Mouse (Mus musculus) testis, postnatal 14 days (tissue): Measurements from ENCODE around the gene Galnt9.

ENCODE experiments used
- DNase-seq: peaks from one replicate; pipeline ENCODE4 v3.0.0; 2021; ENCODE audit warnings: low spot score

Gene Galnt9

GRCm38 (mm10) chr5:110629525-110630120 is 85.5 kb downstream of the Galnt9 start:
- DNase-seq: peak; percentile 31

DNA sequence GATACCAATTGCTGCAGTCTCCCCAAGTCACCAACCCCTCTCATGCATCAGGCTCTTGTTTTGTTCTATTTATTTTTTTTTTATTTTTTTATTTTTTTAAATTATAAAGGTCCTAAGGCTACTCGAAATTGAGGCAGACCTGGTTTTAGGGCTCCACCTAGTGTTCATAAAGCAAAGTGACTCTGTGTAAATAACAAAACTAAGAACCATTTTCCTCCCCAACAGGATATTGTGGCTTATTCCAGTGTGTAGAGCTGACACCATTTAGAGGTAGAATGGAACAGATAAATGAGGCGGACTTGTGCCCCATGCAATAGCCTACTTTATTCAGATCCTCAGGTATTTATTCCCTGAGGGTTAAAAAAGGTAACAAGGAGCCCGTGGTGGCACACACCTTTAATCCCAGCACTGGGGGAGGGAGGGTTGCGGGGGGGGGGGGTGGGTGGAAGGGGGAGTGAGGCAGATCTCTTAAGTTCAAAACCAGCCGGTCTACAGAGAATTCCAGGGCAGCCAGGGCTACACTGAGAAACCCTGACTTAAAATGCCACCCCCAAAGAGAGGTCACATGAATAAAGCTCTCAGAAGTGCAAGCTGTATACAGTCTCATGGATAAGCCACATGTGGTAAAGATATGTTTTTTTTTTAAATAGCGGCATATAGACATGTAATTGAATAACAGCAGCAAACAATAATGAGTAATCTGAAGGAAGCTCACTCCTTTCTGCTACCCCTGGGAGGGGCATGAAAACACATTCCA is 92.0 kb downstream of the Galnt9 start:
- DNase-seq: no peak

DNA sequence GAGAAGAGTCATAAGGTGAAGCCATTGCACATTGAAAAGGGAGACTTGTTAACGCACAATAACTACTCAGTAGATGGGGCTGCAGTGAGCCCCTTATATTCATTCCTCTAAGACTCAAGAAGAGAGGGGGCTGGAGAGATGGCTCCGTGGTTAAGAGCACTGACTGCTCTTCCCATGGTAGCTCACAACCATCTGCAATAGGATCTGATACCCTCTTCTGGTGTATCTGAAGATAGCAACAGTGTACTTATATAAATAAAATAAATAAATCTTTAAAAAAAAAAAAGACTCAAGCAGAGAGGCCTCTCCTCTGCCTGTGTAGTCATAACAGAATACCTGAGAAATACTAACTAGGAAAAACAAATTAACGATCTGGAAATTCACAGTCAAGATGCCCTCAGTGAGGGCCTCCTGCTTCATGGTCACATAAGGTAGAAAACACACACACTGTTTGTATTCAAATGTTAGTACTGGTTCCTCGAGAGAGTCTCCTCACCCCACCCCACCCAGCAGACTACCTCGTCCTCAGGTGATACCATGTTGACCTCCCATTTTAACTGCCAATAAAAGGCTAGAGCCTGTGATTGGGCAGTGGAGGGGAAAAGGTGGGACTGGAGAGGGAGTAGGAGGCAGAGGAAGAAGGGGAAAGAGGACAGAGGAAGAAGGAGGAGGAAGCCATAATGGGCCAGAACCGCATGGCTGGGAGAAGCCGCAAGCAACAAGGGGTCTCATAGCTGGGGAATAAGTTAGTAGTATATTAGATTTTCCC is 94.3 kb downstream of the Galnt9 start:
- no peak for DNase-seq

DNA sequence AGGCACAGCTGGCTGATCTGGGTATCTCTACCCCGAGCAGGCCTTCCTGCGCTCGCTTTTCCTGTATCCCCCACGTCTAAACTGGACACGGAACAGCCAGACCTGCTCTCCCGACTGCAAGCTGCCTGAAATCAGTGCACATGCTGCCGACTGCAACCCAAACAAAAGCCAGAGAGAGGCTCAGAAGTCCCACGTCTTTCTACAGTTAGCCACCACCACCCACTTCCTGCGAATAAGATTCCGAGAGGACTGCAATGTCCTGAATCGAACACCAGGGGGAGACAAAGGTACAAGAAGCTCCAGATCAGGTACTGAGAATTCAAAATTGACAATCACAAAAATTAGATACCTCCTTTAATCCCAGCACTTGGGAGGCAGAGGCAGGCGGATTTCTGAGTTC is 95.3 kb downstream of the Galnt9 start:
- peak; percentile 68 for DNase-seq

DNA sequence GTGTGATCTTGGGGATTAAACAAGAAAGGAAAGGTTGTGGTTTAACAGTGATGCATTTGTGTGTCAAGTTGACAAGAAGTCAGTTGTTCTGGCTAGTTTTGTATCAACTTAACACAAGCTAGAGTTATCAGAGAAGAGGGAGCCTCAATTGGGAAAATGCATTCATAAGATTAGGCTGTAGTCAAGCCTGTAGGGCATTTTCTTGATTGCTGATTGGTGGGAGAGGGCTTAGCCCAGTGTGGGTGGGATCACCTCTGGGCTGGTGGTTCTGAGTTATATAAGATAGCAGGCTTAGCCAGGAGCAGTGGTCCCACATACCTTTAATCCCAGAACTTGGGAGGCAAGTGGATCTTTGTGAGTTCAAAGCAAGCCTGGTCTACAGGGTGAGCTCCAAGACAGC is 102.2 kb downstream of the Galnt9 start:
- DNase-seq: no peak

DNA sequence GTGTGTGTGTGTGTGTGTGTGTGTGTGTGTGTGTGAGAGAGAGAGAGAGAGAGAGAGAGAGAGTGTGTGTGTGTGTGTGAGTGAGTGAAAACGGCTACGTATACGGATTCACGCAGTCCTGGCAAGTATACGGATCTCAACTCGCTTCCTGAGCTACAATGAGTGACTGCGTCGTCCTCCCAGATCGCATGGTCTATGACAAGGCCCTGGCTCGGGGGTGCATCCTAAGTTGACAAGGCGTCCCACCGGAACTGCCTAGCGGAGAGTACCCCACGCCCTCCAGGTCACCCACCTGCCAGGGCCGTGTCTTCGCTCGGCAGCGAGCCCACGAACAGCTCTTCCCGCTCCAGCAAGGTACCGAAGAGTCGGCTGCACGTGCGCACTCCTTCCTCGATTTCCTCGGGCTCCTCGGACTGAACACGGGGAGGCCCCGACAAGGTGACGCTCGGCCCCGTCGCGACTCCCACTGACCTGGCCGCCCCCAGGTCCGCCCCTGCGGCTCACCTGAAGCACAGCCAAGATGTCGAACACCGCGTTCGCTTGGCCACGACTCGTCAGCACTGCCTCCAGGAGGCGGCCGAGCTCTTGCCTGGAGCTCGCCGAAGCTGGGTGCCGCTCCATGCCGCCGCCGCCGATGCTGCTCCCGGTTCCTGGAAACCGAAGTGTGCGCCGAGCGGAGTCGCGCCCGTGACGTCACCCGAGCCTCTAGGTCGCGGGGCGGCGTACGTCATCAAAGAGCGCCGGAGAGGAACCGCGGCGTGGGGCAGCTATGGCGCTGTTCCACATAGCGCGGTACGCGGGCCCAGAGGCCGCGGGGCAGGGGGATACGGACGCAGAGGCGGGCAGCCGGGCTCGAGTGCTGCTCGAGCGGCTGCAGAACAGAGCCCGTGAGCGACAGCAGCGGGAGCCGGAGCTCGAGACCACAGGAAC is 108.8 kb downstream of the Galnt9 start, which contains the start of the genes Noc4l and Ddx51:
Gene Noc4l, minus strand, starts transcription at position 699 of the 930 bp plus-strand sequence.
Gene Ddx51, plus strand, starts transcription at position 733 of the 930 bp plus-strand sequence.
- DNase-seq: peak; percentile 95

- DNase-seq: no peak
Measured at GRCm38 (mm10) chr5:110653686-110654085, 109.5 kb downstream of the Galnt9 start.

DNA sequence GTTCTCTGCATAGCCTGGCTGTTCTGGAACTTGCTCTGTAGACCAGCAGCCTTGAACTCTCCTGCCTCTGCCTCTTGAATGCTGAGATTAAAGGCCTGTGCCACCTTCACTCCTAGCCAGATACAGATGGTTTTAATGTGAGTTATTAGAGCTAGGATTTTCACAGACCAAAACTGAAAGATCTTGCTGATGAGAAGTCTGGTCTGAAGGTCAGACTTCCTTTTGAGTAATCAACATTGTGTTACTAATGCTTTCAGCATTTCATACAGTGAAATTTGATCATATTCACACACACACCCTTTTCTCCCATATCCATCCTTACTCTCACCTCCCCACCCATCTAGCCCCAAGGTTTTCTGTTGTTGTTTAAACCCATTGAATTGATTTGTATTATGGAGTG is 115.5 kb downstream of the Galnt9 start:
- no peak for DNase-seq

DNA sequence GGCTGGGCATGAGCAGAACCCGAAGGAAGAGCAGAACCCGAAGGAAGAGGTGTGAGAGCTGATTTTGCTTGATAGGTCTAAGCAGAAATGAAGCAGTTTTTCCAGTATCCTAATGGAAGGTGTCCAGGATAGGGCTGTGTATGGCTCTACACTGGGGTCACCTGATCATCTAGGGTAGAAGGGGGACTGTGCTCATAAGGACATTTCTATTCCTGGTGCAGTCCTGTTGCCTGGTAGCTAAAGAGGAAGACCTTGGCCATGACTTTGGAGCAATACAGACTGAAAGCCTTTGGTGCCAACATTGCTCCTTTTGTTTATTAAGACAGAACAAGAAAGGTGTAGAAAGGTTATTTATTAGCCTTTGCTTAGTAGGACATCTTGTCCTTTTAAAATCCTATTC is 119.9 kb downstream of the Galnt9 start:
- no peak for DNase-seq

DNA sequence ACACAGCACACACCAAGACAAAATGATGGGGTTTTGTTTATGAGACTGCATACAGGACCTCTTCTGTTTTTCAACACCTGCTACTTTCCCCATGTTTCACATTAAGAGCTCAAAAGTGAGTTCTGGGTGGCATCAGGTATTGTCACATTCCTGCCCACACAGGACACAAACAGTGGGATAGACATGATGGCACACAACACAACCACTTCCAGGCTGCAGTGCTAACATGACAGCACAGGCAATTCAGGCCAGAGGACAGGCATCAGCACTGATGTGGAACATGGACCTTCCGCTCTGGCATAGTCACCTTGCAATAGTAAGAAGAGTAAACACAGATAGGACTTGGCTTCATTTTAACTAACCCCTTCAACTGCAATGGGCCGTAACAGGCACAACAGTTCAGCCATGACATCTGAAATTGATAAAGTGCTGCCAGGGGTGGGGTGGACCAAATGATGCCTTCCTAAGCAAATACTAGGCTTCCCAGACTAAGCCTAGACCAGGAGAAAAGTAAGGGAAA is 120.7 kb downstream of the Galnt9 start:
- DNase-seq: no peak

DNA sequence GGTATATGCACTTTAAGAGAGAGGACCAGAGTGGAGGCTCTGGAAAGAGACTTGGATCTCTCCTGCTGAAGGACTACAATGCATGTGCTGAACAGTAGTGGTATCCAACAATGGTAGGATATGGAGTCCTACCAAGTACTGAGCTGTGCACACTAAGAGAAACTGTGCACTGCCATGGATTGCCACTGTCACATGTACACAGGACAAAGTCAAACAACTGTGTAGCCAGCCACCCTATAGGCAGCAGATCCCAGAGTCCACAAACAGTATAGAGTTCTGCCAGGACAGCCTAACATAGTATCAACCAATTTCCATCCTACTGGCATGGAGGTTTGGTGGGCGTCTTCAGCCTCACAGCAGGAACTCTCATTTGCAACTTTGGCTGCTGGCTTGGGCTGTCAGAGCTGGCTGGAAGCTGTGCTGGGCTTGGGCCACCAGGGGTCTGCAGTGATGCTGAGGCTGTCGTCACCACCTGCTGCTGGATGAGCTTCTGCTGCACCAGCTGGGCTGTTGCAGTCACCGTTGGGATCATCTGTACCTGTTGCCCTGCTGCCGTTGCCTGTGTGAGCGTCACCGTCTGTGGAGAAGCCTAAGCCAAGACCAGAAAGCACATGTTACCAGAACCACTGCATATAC is 121.4 kb downstream of the Galnt9 start:
- no peak for DNase-seq
